Mouse (Mus musculus) cerebellum, postnatal 4 days (tissue): ENCODE data around the gene Zfp93.
A peak's percentile ranks its signal among the peaks of the same experiment; 100 is the strongest.

Experiments used
- DNase-seq, 2 experiments: peaks; one replicate each; pipeline ENCODE4 v3.0.0; 2022; ENCODE audit warnings: low spot score in 2 of 2, mixed read lengths in 1 of 2

The Zfp93 gene

DNA sequence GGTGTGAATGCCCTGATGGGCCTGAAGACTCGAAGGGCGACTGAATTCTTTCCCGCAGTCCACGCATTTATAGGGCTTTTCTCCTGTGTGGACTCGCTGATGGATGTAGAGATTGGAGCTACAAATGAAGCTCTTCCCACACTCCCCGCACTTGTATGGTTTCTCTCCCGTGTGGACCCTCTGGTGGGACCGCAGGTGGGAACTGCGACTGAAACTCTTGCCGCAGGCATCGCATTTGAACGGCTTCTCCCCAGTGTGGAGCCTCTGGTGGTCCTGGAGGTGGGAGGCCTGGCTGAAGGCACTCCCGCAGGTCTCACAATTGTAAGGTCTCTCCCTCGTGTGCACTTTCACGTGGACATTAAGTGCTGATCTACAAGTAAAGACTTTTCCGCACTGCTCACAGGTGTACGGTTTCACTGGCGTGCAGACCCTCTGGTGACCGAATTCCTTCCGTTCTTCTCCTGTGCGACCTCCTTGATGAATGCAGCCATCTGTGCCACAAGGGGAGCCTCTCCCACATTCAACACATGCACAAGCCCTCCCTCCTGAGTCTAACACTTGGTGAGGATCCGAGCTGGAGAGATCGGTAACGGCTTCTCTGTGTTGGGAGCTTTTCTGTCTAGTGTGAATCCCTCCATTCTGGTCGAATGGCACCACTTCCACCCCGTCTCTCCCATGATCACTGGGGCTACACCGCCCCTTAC is 21.3 kb downstream of the Zfp93 start:
- DNase-seq, result no peak

- DNase-seq, result no peak
These were observed 23.0 kb downstream of the Zfp93 start for GRCm38 (mm10) chr7:24293061-24293851.

DNA sequence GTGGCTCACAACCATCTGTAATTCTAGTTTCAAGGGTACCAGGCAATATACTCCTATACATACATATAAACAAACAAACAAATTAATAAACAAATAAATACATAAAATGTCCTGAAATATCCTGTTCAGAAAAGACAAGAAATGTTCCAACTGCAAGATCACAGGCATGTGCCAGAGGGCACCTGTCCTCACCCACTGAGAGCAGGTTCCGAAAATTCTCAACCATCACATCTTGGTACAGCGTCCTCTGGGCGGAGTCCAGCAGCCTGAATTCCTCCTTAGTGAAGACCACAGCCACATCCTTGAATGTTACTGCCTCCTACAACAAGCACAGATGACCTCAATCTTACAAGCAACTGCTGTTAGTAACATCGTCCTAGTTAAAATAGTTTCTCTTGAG is 24.5 kb downstream of the Zfp93 start:
- no peak for DNase-seq

- no peak for DNase-seq
These were observed 25.2 kb downstream of the Zfp93 start for GRCm38 (mm10) chr7:24295376-24295775.

DNA sequence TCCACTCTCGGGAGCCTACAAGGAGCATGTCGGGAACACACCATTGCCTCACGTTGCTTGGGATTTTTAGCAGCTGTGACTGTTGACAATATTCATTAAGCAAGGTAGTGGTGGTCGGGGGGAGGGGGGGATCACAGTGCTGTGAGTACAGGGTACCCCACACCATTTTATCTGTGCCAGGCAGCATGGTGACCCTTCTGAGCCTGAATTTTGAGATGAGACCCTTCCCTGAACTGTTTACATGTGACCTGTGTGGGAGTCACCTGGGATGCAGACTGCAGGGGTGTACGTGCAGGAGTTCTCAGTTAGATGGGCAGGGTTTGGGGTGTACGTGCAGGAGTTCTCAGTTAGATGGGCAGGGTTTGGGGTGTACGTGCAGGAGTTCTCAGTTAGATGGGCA is 26.2 kb downstream of the Zfp93 start:
- no peak for DNase-seq

GRCm38 (mm10) chr7:24297361-24298095 is 27.3 kb downstream of the Zfp93 start:
- no peak for DNase-seq

- DNase-seq, result peak in 1 of 2 experiments; percentile 15
These were observed 28.4 kb downstream of the Zfp93 start for GRCm38 (mm10) chr7:24298635-24298972.

DNA sequence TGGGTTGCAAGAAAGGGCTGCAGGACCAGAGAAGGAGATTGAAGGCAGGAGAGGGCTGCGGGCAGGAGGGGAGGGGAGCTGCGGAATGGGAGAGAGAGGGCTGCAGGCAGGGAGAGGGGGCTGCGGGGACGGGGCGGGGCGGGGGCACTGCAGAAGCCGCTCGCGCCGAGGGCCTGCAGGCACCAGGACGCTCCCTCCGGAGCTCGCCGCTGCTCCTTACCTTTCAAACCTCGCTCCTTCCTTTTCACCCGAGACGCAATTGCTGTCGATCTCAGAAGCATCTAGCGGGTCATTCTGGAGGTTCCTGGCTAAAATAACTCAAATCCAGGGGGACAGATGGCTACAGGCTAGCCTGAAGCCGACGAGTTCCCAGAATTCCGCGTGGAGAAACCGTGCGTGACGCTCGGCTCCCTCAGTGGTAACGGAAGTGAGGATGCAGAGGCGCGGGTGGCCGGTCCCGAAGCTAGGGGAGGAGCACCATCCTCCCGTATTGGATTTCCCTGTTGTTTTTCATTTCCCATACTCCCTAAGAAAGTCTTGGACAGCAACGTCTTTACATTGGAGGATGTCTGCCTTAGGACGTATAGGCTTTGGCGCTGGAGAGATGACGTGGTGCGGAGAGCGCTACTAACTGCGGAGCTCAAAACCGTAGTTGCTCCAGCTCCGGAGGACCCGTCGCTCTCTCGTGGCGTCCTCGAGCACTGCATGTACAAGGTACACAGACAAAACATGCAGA is 28.9 kb downstream of the Zfp93 start:
- peak; percentile 56 to 80 for DNase-seq

DNA sequence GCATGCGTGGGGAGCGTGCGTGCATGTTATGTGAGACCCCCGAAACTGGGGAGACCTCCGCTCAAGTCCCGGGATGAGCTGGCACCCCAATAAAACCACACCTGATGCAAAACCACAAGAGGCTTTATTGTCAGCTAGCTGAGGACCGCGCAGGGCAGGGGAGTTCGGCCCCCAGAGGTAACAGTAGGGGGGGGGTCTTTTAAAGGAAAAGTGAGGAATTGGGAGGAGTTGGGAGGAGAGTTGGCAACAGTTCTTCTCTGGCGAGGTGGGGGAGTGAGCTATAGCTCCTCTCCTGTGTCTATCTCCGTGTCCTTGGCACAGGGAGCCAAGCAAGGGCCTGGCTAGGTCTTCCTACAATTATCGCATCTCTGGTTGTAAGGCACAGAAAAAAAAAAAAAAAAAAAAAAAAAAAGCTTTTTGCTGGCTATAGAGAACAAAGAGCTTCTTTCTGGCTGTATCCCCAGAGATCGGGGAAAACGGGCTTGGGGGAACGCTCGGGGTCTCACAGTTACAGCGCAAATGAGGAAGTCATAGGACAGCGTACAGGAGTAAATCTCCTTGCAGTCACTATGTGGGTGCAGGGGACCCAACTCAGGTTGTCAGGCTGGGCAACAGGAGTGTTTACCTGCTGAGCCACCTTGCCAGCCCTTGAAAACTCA is 29.7 kb downstream of the Zfp93 start:
- peak in 1 of 2 experiments; percentile 26 for DNase-seq

- peak in 1 of 2 experiments; percentile 32 for DNase-seq
These were observed 30.6 kb downstream of the Zfp93 start, which contains the start of gene Zfp61 for GRCm38 (mm10) chr7:24300771-24301282. Zfp61 (minus strand) TSS chr7:24301232.

DNA sequence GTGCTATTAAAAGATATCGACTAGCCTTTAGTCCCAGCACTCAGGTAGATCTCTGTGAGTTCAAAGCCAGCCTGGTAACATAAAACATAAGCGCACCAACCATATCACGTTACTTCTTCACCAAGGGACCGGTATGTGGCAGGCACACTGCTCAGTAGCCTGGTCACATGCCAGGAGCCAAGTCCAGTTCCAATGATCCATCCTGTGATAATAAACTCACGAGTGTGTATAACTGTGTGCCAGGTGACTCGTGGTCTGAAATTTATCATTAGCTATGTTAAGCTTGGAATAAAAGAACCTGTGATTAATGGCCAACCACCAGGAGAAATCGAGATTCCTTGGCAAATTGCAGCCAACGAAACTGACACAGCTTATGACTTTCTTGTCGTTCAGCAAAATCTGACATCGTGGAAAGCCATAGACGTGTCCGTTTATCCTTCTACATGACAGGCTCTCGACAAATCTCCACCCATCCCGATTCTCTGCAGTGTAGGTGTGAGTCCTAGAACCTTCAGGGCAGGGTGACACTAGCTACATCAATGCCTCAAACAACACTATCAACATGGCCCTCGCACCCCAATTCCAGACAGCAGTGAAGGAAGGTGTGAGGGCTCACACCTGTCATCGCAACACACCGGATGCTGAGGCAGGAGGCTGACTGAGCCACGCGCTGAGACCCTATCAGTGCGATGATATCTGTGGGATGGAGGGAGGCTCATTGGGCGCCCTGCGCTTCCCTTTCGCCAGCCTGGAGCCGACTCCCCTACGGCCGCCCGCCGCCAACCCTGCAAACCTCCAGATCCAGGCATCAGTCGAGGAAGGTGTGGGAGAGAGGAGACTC is 45.7 kb downstream of the Zfp93 start:
- no peak for DNase-seq

DNA sequence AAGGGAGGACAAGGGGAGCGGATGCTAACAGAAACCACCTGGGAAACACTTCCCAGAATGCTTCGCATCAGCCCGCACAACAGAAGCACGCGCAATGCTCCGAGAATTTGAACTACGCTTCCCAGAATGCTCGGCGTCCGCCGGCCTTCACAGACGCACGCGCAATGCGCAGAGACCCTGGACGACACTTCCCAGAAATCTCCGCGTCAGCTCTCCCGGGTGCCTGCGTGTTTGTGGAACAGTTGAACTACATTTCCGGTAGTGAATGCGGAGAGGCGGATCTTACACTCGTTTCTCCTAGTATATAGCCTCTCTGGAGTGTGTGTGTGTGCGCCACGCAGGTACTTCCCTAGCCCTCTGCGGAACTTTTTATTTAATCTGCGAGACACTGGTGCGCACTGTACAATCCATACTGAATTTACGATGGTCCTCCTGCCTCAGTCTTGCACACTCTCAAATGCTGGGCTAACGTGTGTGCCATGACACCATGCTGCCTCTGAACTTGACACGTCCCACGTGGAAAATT is 46.4 kb downstream of the Zfp93 start, which contains the start of gene Zfp94:
Gene Zfp94, minus strand, starts transcription at position 100 of the 526 bp plus-strand sequence.
- DNase-seq, result peak; percentile 84 to 90

- no peak for DNase-seq
These were observed 48.7 kb downstream of the Zfp93 start for GRCm38 (mm10) chr7:24318942-24319341.

- DNase-seq, result no peak
These were observed 52.4 kb downstream of the Zfp93 start for GRCm38 (mm10) chr7:24322593-24322992.

- peak in 1 of 2 experiments; percentile 34 for DNase-seq
These were observed 55.0 kb downstream of the Zfp93 start for GRCm38 (mm10) chr7:24325197-24325596.

DNA sequence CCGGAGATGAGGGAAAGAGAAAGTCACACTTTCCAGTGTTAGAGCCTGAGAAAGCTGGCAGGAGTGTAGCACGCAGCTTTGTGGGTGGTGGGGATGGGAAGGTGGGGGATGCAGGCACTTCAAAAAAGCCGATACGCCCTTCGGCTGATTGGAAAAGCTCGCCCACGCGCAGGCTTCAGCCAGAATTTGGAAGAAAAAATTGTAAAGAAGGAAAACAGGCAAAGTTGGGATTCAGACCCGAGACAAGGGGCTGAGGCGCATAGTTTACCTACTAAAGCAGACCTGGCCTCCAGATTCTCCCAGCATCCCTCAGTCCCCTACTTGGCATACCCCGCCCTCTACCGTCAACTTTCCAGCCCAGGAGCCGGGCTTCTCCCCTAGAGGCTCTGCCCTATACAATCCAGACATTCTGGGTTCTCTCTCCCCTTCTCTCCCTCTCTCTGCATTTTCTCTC is 55.5 kb downstream of the Zfp93 start:
- DNase-seq, result no peak

DNA sequence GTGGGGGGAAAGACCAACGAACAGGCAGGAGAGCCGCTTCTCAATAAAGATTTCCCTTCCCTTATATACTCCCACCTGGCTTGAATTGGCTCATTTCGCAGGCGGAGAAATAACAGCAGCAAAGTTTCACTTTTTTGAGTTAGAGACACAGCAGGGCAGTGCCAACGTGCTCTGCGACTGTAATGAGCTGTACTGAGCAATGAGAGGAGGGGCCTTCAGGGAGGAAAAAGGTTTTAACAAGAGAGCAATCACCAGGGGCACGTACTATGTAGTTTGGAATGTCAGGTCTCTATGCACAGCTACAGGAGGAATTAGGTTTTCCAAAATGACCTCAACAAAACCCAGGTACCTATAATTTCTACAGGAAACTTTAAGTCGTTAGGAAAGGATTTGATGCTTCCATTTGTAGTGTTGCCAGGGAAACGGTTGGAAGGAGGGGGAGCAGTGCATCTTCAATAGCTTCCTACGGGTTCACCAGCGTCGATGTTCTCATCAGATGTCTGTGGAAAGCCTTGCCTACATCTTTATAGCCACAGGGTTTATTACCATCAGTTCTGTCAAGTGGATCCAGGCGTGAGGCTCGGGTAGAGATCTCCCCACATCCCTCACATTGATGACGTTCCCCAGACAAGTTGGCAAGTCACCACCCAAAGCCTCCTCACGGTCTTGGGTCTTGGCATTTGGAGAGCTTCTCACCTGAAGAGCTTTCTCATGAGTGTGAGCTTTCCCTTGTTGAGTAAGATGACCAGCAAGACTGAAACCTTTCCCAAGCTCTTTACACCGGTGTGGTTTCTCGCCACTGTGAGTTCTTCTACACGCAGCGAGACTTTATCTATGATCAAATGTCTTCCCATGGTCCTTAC is 56.3 kb downstream of the Zfp93 start:
- no peak for DNase-seq
